Mouse (Mus musculus) megakaryocyte, embryonic 14.5 days (primary cell): Measurements from ENCODE around the gene Srebf2.

Source experiments
- FLI1 ChIP-seq: IDR thresholded peaks from 2 replicates; pipeline ENCODE4 v1.6.1; 2012; ENCODE audit warnings: low read length, inconsistent platforms, mixed read lengths
- GATA1 ChIP-seq: IDR thresholded peaks from 3 replicates; pipeline ENCODE4 v1.6.1; 2012; ENCODE audit warnings: mixed read lengths, low read length, inconsistent platforms, borderline replicate concordance

- TF ChIP-seq GATA1 = no peak
- TF ChIP-seq FLI1 = no peak
These were observed 12.5 kb downstream of the Srebf2 start for GRCm38 (mm10) chr15:82159471-82159870.
